Mouse (Mus musculus) liver, postnatal 0 days (tissue): ENCODE results near the gene Cd300lg. TPM values are rescaled to one million over a fixed set of nuclear protein-coding genes. Genes with fewer than 3 reads are reported as not detected.

Source experiments
- ATAC-seq: fragments of 200-750 bp; cut with Nextera tagmentation; 2 replicates; pipeline ENCODE4 v1.8.0; 2017; ENCODE audit warnings: mild to moderate bottlenecking, moderate library complexity
- DNase-seq: peaks from one replicate; pipeline ENCODE4 v3.0.0-alpha.2; 2016
- H3K27ac ChIP-seq: fragments of 300-500 bp; sonication (generic); 2 replicates; pipeline ENCODE4 v1.5.1; 2014; ENCODE audit warnings: antibody characterized with exemption, moderate library complexity, mild to moderate bottlenecking, low read depth
- H3K27me3 ChIP-seq: fragments of 300-500 bp; sonication (generic); 2 replicates; pipeline ENCODE4 v1.6.1; 2014; ENCODE audit warnings: low read length, control low read depth, mixed read lengths; ENCODE audit not compliant: insufficient read depth
- H3K36me3 ChIP-seq: fragments of 300-500 bp; sonication (generic); replicated peaks from 2 replicates; pipeline ENCODE4 v1.6.1; 2014; ENCODE audit warnings: mild to moderate bottlenecking, control low read depth, low read length, moderate library complexity, mixed read lengths; ENCODE audit not compliant: insufficient read depth
- H3K4me1 ChIP-seq: fragments of 300-500 bp; sonication (generic); 2 replicates; pipeline ENCODE4 v1.6.1; 2014; ENCODE audit warnings: antibody characterized with exemption, mild to moderate bottlenecking, control low read depth; ENCODE audit not compliant: insufficient read depth
- H3K4me2 ChIP-seq: fragments of 300-500 bp; sonication (generic); 2 replicates; pipeline ENCODE4 v1.6.1; 2014; ENCODE audit warnings: low read depth, mild to moderate bottlenecking, low read length, moderate library complexity, mixed read lengths
- H3K4me3 ChIP-seq: fragments of 300-500 bp; sonication (generic); 2 replicates; pipeline ENCODE4 v1.5.1; 2014; ENCODE audit warnings: low read depth, low read length
- H3K9ac ChIP-seq: fragments of 300-500 bp; sonication (generic); replicated peaks from 2 replicates; pipeline ENCODE4 v1.6.1; 2014; ENCODE audit warnings: mild to moderate bottlenecking, moderate library complexity
- H3K9me3 ChIP-seq: fragments of 300-500 bp; sonication (generic); 2 replicates; pipeline ENCODE4 v1.6.1; 2016; ENCODE audit warnings: mild to moderate bottlenecking, control low read depth, low read length, mixed read lengths
- CTCF ChIP-seq: sonication (generic); IDR thresholded peaks from 2 replicates; pipeline ENCODE4 v1.5.1; 2016; ENCODE audit warnings: antibody characterized with exemption, low read depth
- EP300 ChIP-seq: IDR thresholded peaks from 2 replicates; pipeline ENCODE4 v1.6.1; 2016; ENCODE audit warnings: antibody characterized with exemption, low read depth, mild to moderate bottlenecking
- WGBS: fragments of 180-500 bp; shearing (Covaris S2); extraction: QIAGEN DNeasy Blood & Tissue Kit; methylation state at CpG from one replicate; pipeline ENCODE4 v1.1.7; 2014; ENCODE audit not compliant: insufficient replicate concordance; 5-methylcytosine and 5-hydroxymethylcytosine counted together
- polyA plus RNA-seq: library from polyadenylated mRNA; unstranded; fragments of >200 nt; fragmentation: Nextera tagmentation; extraction: Ambion mirVana; gene quantifications from 2 replicates; pipeline ENCODE4 v1.2.1, GENCODE M21; 2015

The Cd300lg gene
- polyA plus RNA-seq, 1 experiment from 2014 or later, result 1.8 TPM

DNA sequence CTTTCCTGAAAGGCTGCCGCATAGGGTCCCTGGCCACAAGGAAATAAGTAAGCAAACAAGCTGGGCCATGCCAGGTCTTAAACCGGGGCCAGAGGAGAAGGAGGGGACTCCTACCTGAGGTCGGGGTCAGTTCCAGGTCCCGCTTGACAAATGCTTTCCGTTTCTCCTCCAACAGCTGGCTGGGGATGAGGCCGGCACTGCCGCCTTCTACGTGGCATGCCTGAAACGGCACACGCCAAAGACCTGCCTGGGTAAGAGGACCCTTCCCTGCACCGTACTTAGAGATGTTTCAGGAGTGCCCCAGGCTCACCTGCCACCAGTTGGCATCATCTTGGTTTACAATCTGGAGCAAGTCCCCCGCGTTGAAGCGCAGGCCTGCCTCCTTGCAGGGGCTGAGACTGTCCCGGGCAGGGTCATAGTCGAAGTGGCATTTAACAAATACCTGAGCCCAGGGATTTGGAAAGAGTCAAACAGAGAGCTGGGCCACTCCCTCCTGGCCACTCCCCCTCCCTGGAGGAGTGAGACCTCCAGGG, 20.7 kb downstream of the Cd300lg start:
- Histone ChIP-seq H3K9me3 (no peaks in the 10 kb centered on the region), H3K4me2 (no peak overlapping the region), H3K27me3 (peaks cover 10% of the 10 kb centered on the region; the same call in 1 of the 2 replicates), H3K4me3 (no peak overlapping the region), H3K27ac (no peak overlapping the region), H3K36me3 (no peaks in the 10 kb centered on the region; the same call in 1 of the 2 replicates), H3K4me1 (peaks cover 3% of the 10 kb centered on the region; the same call in 1 of the 2 replicates), H3K9ac (no peak overlapping the region)
- DNase-seq, result no peak
- no peak for TF ChIP-seq EP300
- no peak for TF ChIP-seq CTCF
- WGBS, result 36% methylated on average over 16 of the region's 16 CpGs
- ATAC-seq, result no peak

DNA sequence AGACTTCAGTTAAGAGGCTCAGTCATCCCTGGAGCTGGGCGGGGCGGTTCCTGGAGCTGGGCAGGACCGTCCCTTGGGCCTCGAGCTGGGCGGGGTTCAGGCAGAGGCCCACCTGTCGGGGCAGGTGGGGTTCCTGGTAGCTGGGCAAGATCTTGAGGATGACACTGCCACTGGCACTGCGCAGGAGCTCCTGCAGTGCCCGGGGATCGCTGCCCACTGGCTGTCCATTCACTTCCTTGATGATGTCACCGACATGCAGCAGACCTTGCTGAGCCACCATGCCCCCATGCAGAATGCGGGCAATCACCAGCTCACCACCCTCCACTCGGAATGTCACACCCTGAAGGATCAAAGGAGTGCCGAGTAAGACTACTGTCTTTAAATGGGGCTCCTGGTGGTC, 21.8 kb downstream of the Cd300lg start:
- H3K36me3 ChIP-seq, result no peaks in the 10 kb centered on the region; the same call in 1 of the 2 replicates
- TF ChIP-seq CTCF, result no peak
- TF ChIP-seq EP300, result no peak
- H3K27me3 ChIP-seq, result peaks cover 10% of the 10 kb centered on the region; the same call in 1 of the 2 replicates
- H3K27ac ChIP-seq, result no peak overlapping the region
- H3K9ac ChIP-seq, result no peak overlapping the region
- H3K4me2 ChIP-seq, result no peak overlapping the region
- DNase-seq (no peak), ATAC-seq (no peak)
- peaks cover 3% of the 10 kb centered on the region; the same call in 1 of the 2 replicates for H3K4me1 ChIP-seq
- WGBS, result 74% methylated on average over 13 of the region's 13 CpGs
- no peaks in the 10 kb centered on the region for H3K9me3 ChIP-seq
- H3K4me3 ChIP-seq, result no peak overlapping the region

DNA sequence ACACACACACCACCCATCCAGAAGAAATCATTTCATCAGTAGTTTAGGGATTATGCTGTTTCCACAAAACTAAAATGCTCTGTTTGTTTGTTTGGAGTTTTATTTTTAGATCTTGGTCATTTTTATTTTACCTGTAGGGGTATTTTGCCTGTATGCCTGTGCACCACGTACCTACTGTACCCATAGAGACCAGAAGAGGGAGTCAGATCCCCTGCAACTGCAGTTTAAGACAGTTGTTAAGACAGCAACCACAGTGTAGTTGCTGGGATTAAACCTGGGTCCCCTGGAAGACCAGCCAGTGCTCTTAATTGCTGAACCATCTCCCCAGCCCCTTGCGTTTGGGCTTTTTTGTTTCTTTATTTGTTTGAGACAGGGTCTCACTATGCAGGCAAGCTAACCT, 27.7 kb downstream of the Cd300lg start:
- H3K9ac ChIP-seq, result no peak overlapping the region
- WGBS, result 45% methylated on average over 2 of the region's 2 CpGs
- ATAC-seq, result no peak
- no peak for DNase-seq
- no peaks in the 10 kb centered on the region for H3K9me3 ChIP-seq
- H3K4me3 ChIP-seq, result no peak overlapping the region
- H3K36me3 ChIP-seq, result no peaks in the 10 kb centered on the region
- TF ChIP-seq CTCF (peak; percentile 62), EP300 (no peak)
- no peak overlapping the region for H3K4me2 ChIP-seq
- H3K27me3 ChIP-seq, result 0 out of 2 replicates have a peak, but pooled peaks cover 4% of the 10 kb centered on the region
- no peaks in the 10 kb centered on the region for H3K4me1 ChIP-seq
- H3K27ac ChIP-seq, result no peak overlapping the region

DNA sequence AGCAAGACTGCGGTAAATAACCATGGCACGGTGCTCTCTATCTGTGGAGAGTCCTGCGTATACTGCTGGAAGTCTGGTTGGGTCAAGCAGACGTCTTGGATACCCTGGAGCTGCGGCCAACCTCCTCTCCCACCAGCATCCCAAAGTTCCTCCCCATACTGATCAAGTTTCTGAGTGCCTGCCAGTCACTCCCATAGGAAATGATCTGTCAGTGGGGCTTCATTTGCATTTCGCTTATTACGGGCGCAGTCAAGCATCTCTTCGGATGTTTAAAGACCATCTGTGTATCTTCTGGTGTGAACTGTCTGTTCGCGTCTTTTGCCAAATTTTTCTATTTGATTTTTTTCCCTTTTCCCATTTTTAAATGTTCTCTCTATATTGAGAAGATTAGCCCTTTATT, 28.3 kb downstream of the Cd300lg start:
- Histone ChIP-seq H3K9ac (no peak overlapping the region), H3K36me3 (no peaks in the 10 kb centered on the region), H3K27me3 (0 out of 2 replicates have a peak, but pooled peaks cover 4% of the 10 kb centered on the region), H3K4me1 (no peaks in the 10 kb centered on the region), H3K4me2 (no peak overlapping the region), H3K4me3 (no peak overlapping the region), H3K9me3 (no peaks in the 10 kb centered on the region), H3K27ac (no peak overlapping the region)
- no peak for TF ChIP-seq CTCF
- no peak for TF ChIP-seq EP300
- WGBS, result 69% methylated on average over 11 of the region's 11 CpGs
- ATAC-seq (no peak), DNase-seq (no peak)

DNA sequence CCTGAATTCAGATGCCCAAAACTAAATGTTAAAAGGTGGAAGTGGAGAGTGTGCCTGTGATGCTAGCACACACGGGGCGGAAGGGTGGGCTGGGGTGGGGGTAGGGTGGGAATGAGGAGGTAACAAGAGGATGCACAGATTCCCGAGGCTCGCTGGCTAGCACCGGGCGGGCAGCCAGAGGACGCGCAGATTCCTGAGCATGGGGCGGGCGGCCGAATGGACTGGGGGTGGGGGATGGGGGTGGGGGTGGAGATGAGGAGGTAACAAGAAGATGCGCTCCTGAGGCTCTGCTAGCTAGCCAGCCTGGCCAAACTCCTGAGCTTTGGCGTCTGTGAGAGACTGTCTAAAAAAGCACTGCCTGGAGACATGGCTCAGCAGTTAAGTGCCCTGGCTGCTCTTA, 29.1 kb downstream of the Cd300lg start:
- no peak for ATAC-seq
- H3K27ac ChIP-seq, result no peak overlapping the region
- 0 out of 2 replicates have a peak, but pooled peaks cover 4% of the 10 kb centered on the region for H3K27me3 ChIP-seq
- no peak for TF ChIP-seq CTCF
- H3K4me3 ChIP-seq, result no peak overlapping the region
- no peaks in the 10 kb centered on the region for H3K36me3 ChIP-seq
- H3K4me1 ChIP-seq, result no peaks in the 10 kb centered on the region
- H3K9me3 ChIP-seq, result no peaks in the 10 kb centered on the region
- WGBS, result 21% methylated on average over 13 of the region's 13 CpGs
- DNase-seq, result no peak
- H3K4me2 ChIP-seq, result no peak overlapping the region
- no peak overlapping the region for H3K9ac ChIP-seq

DNA sequence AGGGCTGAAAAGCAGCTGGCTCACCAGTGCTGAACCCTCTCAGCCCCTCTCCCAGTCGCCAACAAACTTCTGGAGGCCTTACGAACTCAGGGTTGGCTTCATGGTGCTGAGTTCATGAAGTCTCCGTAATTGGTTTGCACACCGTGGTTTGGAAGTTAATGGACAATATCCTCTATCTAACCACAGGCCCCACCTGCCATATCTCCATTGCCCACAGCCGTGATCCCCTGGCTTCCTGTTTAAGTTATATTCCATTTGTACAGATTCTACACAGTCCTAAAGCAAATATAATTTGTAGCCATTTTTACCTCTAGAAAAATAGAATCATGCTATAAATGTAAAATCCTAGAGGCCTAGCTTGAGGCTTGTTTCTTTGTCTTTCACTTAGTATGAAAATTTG, 31.4 kb downstream of the Cd300lg start:
- H3K4me3 ChIP-seq, result no peak overlapping the region
- H3K27ac ChIP-seq, result no peak overlapping the region
- 47% methylated on average over 5 of the region's 5 CpGs for WGBS
- no peaks in the 10 kb centered on the region for H3K4me1 ChIP-seq
- H3K4me2 ChIP-seq, result no peak overlapping the region
- no peak overlapping the region for H3K9ac ChIP-seq
- no peaks in the 10 kb centered on the region for H3K9me3 ChIP-seq
- DNase-seq (no peak), ATAC-seq (no peak)
- 0 out of 2 replicates have a peak, but pooled peaks cover 4% of the 10 kb centered on the region for H3K27me3 ChIP-seq
- TF ChIP-seq CTCF (no peak), EP300 (no peak)
- no peaks in the 10 kb centered on the region for H3K36me3 ChIP-seq
